Mouse (Mus musculus) T-helper 17 cell (primary cell): Measurements from ENCODE around the gene Asah2.

Experiments
- in situ Hi-C, 2 experiments: fragments of 300-600 bp; cut with MboI, MseI; formaldehyde crosslinking; loops; 1 replicate in 1 of 2; 2 replicates in 1 of 2; pipeline ENCODE4 v1.15.1; 2025; ENCODE audit warnings: high pct_unique_total_duplicates in 2 of 2

Asah2 gene

DNA sequence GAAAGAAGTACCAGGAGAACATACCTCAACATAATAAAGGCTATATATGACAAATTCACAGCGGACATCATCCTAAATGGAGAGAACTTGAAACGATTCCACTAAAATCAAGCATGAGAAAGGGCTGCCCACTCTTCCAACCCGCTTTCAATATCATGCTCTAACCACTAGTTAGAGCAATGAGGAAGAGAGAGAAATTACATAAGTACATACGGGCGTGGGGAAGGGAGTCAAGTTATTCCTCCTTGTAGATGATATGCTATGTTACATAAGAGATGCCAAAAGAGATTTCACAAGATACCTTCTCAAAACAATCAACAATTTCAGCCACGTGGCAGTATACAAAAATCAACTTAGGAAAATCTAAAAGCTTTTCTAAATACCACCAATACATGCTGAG is 117.0 kb downstream of the Asah2 start:
- in situ Hi-C loops = no loop called here

DNA sequence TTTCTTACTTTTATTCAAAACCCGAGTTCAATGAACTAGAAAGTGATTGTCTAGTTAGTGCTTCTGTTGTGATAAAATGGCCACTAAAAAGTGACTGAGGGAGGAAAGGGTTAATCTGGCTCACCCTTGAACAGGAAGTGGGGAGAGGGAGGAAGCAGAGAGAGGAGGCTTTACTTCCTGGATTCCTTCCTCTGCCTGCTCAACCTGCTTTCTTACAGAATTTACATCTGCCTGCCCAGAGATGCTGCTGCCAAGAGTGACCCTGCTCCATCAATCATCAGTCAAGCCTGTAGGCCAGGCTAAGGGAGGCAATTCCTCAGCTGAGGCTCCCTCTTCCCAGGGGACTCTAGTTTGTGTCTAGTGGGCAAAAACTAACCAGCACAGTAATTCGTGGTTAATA is 132.1 kb downstream of the Asah2 start:
- in situ Hi-C loops = loop anchor here in 1 of 2 experiments (10.0 kb wide), 1 partner anchor 369 kb away; no protein-coding TSS in a partner anchor

DNA sequence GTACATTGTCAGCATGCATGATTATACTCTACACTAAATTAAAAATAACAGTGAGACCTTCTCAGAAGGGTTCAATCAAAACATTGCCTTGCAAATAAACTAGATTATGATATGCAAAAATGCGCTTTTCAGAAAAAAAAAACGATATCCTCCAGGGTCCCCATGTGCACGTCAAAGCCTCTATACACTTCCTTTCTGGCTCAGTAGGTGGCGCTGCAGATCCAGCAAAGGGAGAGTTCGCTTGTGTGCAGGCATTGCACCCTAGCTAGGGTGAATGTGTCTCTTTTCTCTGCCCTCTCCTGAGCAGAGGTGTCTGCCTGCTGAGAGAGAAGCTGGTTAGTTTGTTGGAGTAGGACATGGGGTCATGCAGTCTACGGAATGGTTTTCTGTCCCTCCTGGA is 136.0 kb downstream of the Asah2 start:
- in situ Hi-C loops = loop anchor here in 1 of 2 experiments (5.0 to 10.0 kb wide), 2 partner anchors 373 to 465 kb away; no protein-coding TSS in a partner anchor

DNA sequence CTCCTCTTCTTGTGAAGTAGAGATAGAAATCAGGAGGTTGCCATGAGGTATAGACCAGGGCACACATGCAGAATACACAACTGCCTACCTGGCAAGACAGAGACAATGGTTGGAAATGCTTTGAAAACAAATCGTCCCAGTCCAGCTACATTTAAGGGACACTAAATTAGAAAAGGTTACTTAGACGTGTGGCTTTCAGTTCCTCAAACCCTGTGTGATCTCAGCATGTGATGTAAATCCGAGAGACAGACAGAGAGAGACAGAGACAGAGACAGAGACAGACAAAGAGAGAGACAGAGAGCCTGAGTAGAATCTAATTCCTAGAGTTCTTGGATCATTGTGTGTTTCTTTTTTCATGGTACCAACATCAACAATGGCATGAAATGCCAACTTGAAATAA is 136.6 kb downstream of the Asah2 start:
- in situ Hi-C loops = loop anchor here in 1 of 2 experiments (5.0 to 10.0 kb wide), 2 partner anchors 373 to 466 kb away; no protein-coding TSS in a partner anchor

DNA sequence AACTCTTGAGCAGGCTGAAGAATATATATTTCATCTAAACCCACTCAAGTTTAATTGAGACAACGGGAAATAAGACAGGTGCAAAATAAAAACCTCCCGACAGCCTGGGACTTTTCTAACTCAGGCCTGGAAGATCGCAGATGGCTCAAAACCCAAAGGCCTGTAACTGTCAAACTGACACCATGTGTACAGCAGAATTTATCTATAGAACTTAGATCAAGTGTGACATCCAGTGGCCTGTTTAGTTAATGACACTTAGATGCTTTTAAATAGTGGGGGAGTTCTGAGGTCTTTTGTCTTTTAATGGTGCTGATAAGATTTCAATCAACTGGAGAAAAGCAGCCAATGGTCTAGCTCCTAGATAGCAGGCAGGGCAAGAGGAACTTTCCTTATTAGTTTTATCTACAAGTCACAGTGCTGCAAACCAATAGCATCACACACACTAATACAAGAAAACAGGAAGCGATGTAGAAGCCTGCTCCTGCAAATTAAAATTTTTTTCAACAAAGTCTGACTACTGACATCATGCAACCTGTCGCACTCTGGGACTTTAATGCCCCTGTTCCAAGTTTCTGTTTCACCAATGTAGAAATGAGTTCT is 140.0 kb downstream of the Asah2 start:
- in situ Hi-C loops = no loop called here

DNA sequence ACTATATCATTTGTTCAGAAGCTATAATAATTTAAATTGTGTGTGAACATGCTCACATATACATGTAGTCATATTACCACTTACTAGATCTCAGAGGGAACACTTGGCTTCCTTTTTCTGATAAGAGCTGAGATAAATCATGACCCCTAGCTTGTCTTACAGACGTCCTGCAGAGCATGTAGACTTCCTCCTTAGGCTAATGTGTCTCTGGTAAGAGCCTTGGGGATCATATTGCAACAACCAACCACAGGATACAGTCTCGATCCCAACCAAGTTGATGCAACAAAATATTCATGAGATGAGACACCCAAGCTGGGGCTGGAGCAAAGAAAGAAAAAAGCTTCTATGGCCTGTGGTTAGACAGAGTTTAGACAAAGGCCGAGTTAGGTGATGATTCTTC is 144.9 kb downstream of the Asah2 start:
- in situ Hi-C loops = loop anchor here in 1 of 2 experiments (5.0 kb wide), 1 partner anchor 196 kb away; the partner anchor contains the start of gene Prkg1

DNA sequence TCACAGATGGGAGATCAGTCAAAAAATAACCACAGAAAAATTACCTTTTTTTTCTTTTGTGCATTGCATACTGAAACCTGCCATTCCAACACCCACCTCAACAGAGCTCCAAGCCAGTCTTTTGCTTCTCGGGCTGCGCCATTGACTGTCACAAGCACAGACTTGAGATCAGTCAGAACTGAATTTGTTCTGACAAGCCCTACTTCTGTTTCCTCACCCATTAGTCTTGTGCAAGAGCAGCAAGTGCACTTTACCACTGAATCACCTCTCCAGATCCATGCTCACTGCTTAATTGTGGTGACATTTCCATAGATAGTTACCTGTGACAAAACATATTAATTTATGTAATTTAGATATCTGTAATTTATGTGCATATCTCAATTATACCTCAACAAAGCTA is 147.6 kb downstream of the Asah2 start:
- in situ Hi-C loops = loop anchor here in 1 of 2 experiments (5.0 kb wide), 1 partner anchor 193 kb away; the partner anchor contains the start of gene Prkg1

DNA sequence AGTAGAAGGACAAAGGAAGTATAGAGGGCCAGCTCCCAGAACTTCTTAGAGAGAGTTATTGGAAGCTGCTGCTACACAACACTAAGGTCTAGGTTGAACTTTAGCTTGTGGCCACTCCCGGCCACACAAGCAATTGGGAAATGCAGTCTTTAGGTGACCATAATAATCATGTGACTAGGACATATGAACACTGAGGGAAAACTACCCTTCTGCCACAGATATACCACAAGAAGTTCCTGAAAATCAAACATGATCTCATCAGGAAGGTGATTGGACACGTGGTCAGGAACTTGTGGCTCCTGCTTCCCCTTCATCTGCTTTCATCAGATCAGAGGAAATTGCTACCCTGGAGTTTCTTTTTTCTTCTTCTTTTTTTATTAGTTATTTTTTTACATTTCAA is 151.7 kb downstream of the Asah2 start:
- in situ Hi-C loops = no loop called here

DNA sequence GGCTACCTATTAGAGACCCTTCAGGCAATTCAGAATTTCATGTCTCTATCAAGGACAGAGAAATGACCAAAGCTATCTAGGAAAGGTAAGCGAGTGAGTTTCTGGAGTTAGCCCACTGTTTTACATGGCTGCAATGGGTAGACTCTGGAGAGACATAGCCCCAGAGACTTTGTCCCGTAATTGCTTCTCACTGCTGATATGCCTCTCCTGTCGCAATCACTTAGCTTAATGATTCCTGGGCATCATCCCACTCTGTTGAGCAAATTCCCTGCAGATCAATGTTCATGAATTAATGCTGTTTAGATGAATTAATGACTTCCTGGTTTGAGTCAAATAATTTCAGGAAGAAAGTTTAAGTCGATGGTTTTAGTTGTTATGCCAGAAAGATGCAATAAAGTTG is 153.3 kb downstream of the Asah2 start:
- in situ Hi-C loops = no loop called here

DNA sequence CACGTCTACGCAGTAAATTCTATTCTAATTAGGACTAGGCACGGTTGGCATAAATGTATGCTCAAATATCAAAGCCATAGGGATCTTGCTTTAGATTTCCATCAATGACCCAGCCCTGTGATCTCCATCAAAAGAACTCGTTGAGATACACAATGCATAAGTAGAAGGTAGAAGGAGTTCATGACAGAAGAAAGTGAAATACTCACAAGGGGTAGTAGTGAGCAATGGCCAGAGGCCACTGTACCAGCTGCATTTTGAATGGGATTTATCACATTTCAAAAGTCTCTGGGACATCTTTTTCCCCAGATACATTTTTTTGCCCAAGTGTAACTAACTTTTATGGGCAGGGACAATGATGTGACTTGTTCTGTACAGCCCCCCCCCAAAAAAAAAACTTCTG is 153.7 kb downstream of the Asah2 start:
- in situ Hi-C loops = no loop called here

DNA sequence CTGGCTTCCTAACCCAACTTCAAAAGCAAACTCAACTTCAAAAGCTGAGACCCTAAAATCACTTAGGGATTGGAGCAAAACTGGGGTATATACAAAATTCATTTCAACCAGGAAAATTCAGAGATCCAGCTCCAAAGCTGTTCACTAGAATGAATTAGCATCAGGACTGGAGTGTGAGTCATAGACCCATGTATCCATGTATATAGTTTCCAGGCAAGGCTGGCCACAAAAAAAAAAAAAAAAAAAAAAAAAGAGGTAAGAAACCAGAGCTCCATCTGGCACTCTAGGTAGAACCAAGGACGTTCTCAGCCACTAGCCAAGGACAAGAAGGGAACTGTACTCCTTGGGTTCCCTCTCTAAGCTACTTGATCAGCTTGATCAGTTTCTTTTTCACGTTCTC is 154.2 kb downstream of the Asah2 start:
- in situ Hi-C loops = no loop called here

DNA sequence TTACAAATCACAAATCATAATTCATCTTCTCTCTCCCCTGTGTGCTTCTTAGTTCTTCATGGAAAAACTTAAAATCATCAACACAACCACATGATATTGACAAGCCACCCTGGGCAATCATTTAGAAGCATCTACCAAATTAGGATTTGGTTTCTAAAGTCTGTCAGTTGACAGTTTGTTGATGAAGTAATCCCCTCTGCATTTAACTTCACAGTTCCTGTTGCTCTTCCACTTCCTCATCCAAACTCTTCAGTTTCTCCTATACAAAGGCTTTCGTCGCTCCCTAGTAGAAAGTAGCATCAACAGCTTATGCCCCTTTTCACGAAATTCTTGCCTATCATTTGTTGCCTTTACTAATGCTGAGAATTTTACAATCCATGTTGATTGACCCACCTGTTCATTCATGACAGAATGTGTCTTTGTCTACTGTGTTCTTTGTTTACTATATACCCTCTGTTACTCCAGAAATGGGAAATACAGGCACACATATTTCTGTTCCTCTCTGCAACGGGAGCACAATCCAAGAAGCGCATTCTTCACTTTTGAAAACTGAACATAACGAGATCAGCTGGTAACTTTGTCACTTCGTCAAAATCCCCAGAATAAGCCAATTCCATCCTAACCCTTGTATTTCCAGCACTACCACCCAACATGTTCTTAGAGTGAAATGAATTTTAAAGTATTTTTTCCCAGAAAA is 157.1 kb downstream of the Asah2 start:
- in situ Hi-C loops = no loop called here
